Mouse (Mus musculus) neural tube, embryonic 14.5 days (tissue): ENCODE data around the gene 1700093K21Rik. TPM values are rescaled to one million over a fixed set of nuclear protein-coding genes. Genes with fewer than 3 reads are reported as not detected.
A peak's percentile ranks its signal among the peaks of the same experiment; 100 is the strongest.

ENCODE experiments used
- ATAC-seq: fragments of 200-750 bp; cut with Nextera tagmentation; 2 replicates; pipeline ENCODE4 v1.8.0; 2017; ENCODE audit warnings: low read depth, mild to moderate bottlenecking, moderate TSS enrichment, moderate library complexity
- H3K27ac ChIP-seq: fragments of 300-500 bp; sonication (generic); 2 replicates; pipeline ENCODE4 v1.5.1; 2014; ENCODE audit warnings: low read depth, mild to moderate bottlenecking, control low read depth, low read length, moderate library complexity, mixed read lengths
- H3K27me3 ChIP-seq: fragments of 300-500 bp; sonication (generic); 2 replicates; pipeline ENCODE4 v1.6.1; 2014; ENCODE audit warnings: low read length; ENCODE audit not compliant: control insufficient read depth, insufficient read depth
- H3K36me3 ChIP-seq: fragments of 300-500 bp; sonication (generic); 2 replicates; pipeline ENCODE4 v1.6.1; 2014; ENCODE audit warnings: low read length, mixed read lengths; ENCODE audit not compliant: control insufficient read depth, insufficient read depth
- H3K4me1 ChIP-seq: fragments of 300-500 bp; sonication (generic); 2 replicates; pipeline ENCODE4 v1.6.1; 2014; ENCODE audit warnings: low read length; ENCODE audit not compliant: control insufficient read depth, insufficient read depth
- H3K4me2 ChIP-seq: fragments of 300-500 bp; sonication (generic); 2 replicates; pipeline ENCODE4 v1.6.1; 2014; ENCODE audit warnings: mild to moderate bottlenecking, low read depth, low read length, control low read depth
- H3K4me3 ChIP-seq: fragments of 300-500 bp; sonication (generic); 2 replicates; pipeline ENCODE4 v1.5.1; 2014; ENCODE audit warnings: low read depth, low read length, control low read depth, mixed read lengths
- H3K9ac ChIP-seq: fragments of 300-500 bp; sonication (generic); replicated peaks from 2 replicates; pipeline ENCODE4 v1.6.1; 2014; ENCODE audit warnings: low read depth, mild to moderate bottlenecking, control low read depth, low read length, mixed read lengths
- H3K9me3 ChIP-seq: fragments of 300-500 bp; sonication (generic); 2 replicates; pipeline ENCODE4 v1.6.1; 2016; ENCODE audit warnings: low read length; ENCODE audit not compliant: control insufficient read depth
- whole genome bisulfite sequencing: fragments of 180-500 bp; shearing (Covaris S2); extraction: QIAGEN DNeasy Blood & Tissue Kit; methylation state at CpG from one replicate; pipeline ENCODE4 v1.1.7; 2014; 5-methylcytosine and 5-hydroxymethylcytosine counted together
- polyA plus RNA-seq: library from polyadenylated mRNA; unstranded; fragments of >200 nt; fragmentation: Nextera tagmentation; extraction: Ambion mirVana; gene quantifications from 2 replicates; pipeline ENCODE4 v1.2.1, GENCODE M21; 2014

Gene 1700093K21Rik
- polyA plus RNA-seq, 1 experiment from 2014 or later, result not detected

DNA sequence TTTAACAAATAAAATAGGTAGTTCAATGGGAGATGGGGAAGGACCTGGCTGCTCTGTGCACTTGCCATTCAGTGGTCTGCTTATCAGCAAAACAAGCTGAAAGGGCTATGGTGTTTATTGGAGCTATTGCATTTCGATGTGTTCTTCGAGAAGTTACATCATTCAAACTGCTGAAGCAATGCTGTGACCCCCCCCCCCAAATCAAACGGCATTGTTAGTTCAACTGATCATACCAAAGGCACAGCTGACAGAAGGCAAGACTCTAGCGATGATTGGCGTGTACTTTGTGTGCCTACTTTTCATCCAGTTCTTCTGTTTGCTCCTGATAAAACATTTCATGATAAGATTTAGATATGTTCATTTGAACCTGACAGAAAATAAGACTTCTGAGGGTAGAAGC is 22.3 kb downstream of the 1700093K21Rik start:
- 50% methylated on average over 5 of the region's 5 CpGs for WGBS
- Histone ChIP-seq H3K4me2 (peak overlapping the region; percentile 53), H3K27me3 (no peaks in the 10 kb centered on the region), H3K4me3 (peak overlapping the region; percentile 80), H3K9ac (peak overlapping the region; percentile 37), H3K27ac (peak overlapping the region; percentile 74; the same call in 1 of the 2 replicates), H3K36me3 (peaks cover 9% of the 10 kb centered on the region; the same call in 1 of the 2 replicates), H3K4me1 (peaks cover 14% of the 10 kb centered on the region; the same call in 1 of the 2 replicates), H3K9me3 (no peaks in the 10 kb centered on the region)
- ATAC-seq, result no peak

GRCm38 (mm10) chr11:23497718-23498509 is 23.0 kb downstream of the 1700093K21Rik start, which contains the start of gene Ahsa2:
Gene Ahsa2, minus strand, starts transcription at chr11:23498030.
- WGBS, result under 1% methylated on average over 60 of the region's 66 CpGs
- H3K36me3 ChIP-seq, result peaks cover 16% of the 10 kb centered on the region; the same call in 1 of the 2 replicates

DNA sequence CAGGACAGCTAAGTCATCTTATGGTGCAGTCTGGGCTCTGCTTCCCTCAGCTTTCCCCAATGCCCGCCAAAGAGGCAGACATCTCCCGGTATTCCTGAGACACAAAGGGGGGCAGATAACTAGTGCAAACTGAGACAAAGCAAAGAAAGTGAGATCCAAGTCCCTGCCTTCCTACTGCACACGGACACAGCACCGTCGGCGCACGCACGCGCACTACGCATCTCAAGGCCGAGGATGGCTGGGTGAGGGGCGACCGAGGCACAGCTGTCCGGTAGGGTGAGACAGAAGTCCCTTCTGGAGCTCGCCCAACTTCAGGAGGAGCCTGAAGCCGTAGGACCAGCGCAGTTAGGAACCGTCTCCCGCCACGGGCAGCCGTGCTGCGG is 23.6 kb downstream of the 1700093K21Rik start:
- under 1% methylated on average over 20 of the region's 22 CpGs for WGBS
- ATAC-seq, result peak; percentile 90
- Histone ChIP-seq H3K9me3 (no peaks in the 10 kb centered on the region), H3K4me3 (peak overlapping the region; percentile 80), H3K4me1 (peaks cover 14% of the 10 kb centered on the region; the same call in 1 of the 2 replicates), H3K4me2 (peak overlapping the region; percentile 95), H3K27me3 (no peaks in the 10 kb centered on the region), H3K27ac (peak overlapping the region; percentile 94), H3K36me3 (peaks cover 22% of the 10 kb centered on the region; the same call in 1 of the 2 replicates), H3K9ac (peak overlapping the region; percentile 85)

More at GRCm38 (mm10) chr11:23497718-23498509, 23.0 kb downstream of the 1700093K21Rik start, which contains the start of gene Ahsa2:
- H3K4me1 ChIP-seq, result peaks cover 14% of the 10 kb centered on the region; the same call in 1 of the 2 replicates
- peak; percentile 94 for ATAC-seq
- H3K4me3 ChIP-seq, result peak within 1 kb of the TSS; percentile 80
- peak within 1 kb of the TSS; percentile 85 for H3K9ac ChIP-seq
- no peaks in the 10 kb centered on the region for H3K9me3 ChIP-seq
- no peaks in the 10 kb centered on the region for H3K27me3 ChIP-seq
- peak within 1 kb of the TSS; percentile 95 for H3K4me2 ChIP-seq
- peak within 1 kb of the TSS; percentile 94 for H3K27ac ChIP-seq

DNA sequence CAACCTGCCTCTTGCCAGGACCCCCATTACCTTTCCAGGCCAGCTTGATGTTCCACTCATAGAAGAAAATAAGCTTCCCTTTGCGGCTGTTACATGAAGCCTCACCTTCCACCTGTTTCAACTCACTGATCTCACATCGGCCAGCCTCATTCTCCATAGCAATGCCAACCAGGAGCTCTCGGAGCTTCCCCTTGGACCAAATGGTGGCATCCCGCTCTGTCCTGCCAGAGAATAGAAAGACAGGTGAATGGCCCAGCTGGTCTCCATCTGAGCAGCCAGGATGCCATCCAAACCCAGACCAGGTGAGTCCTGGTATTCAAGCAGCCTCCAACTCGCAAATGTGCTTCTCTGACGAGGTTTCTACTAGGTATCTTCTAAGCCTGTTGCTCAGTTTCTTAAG is 24.3 kb downstream of the 1700093K21Rik start:
- H3K4me2 ChIP-seq, result peak overlapping the region; percentile 95
- peak overlapping the region; percentile 94 for H3K27ac ChIP-seq
- H3K9ac ChIP-seq, result peak overlapping the region; percentile 85
- no peaks in the 10 kb centered on the region for H3K27me3 ChIP-seq
- H3K36me3 ChIP-seq, result peaks cover 27% of the 10 kb centered on the region
- H3K9me3 ChIP-seq, result no peaks in the 10 kb centered on the region
- 50% methylated on average over 6 of the region's 6 CpGs for WGBS
- peaks cover 14% of the 10 kb centered on the region; the same call in 1 of the 2 replicates for H3K4me1 ChIP-seq
- H3K4me3 ChIP-seq, result peak overlapping the region; percentile 80
- no peak for ATAC-seq

DNA sequence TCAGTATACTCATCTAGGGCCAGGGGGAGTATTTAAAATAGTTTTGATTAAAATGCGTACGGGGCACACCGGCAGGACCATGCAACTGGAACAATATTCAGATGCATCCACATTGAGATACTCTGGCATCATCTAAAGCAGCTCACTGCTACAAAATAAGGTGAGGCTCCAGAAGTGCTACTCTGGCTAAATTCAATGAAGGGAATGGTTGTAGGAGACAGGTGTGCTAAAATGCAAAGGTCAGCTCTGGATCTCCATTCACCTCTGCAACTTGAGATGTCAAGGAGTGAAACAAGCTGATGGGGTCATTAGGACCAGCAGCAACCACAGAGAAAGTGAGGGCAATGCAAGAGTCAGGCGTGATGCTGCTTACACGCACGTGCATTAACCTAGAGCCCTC is 25.7 kb downstream of the 1700093K21Rik start:
- Histone ChIP-seq H3K36me3 (peaks cover 41% of the 10 kb centered on the region), H3K9ac (no peak overlapping the region), H3K4me3 (no peak overlapping the region), H3K27me3 (no peaks in the 10 kb centered on the region), H3K27ac (no peak overlapping the region), H3K4me2 (no peak overlapping the region; the same call in 1 of the 2 replicates), H3K4me1 (peaks cover 14% of the 10 kb centered on the region; the same call in 1 of the 2 replicates), H3K9me3 (no peaks in the 10 kb centered on the region)
- WGBS, result 90% methylated on average over 6 of the region's 6 CpGs
- ATAC-seq, result no peak

GRCm38 (mm10) chr11:23492048-23492790 is 28.7 kb downstream of the 1700093K21Rik start:
- WGBS, result 88% methylated on average over 4 of the region's 4 CpGs
- Histone ChIP-seq H3K9ac (no peak overlapping the region), H3K4me2 (no peak overlapping the region), H3K4me3 (no peak overlapping the region), H3K27ac (no peak overlapping the region), H3K36me3 (peaks cover 66% of the 10 kb centered on the region), H3K27me3 (no peaks in the 10 kb centered on the region), H3K4me1 (peaks cover 14% of the 10 kb centered on the region; the same call in 1 of the 2 replicates), H3K9me3 (no peaks in the 10 kb centered on the region)
- ATAC-seq, result no peak

GRCm38 (mm10) chr11:23489955-23490354 is 31.0 kb downstream of the 1700093K21Rik start:
- Histone ChIP-seq H3K9me3 (no peaks in the 10 kb centered on the region), H3K27ac (no peak overlapping the region), H3K36me3 (peaks cover 81% of the 10 kb centered on the region), H3K27me3 (no peaks in the 10 kb centered on the region), H3K4me1 (peaks cover under 1% of the 10 kb centered on the region; the same call in 1 of the 2 replicates), H3K4me3 (no peak overlapping the region), H3K9ac (no peak overlapping the region), H3K4me2 (no peak overlapping the region)
- 95% methylated on average over 1 of the region's 1 CpGs for WGBS
- ATAC-seq, result no peak
